Mouse (Mus musculus) myocyte (in vitro differentiated cells): ENCODE measurements around the gene Mgarp. TPM values are rescaled to one million over a fixed set of nuclear protein-coding genes. Genes with fewer than 3 reads are reported as not detected.

Source experiments
- H3K27me3 ChIP-seq: one replicate; pipeline ENCODE4 v1.6.1; 2011; ENCODE audit not compliant: control insufficient read depth, insufficient read depth, insufficient read length
- H3K36me3 ChIP-seq: one replicate; pipeline ENCODE4 v1.6.1; 2011; ENCODE audit not compliant: control insufficient read depth, insufficient read depth
- H3K4me2 ChIP-seq: one replicate; pipeline ENCODE4 v1.6.1; 2011; ENCODE audit warnings: low read depth, control low read depth
- H3K4me3 ChIP-seq: one replicate; pipeline ENCODE4 v1.5.1; 2011; ENCODE audit warnings: mild to moderate bottlenecking, control low read depth, moderate library complexity
- H3K79me2 ChIP-seq: one replicate; pipeline ENCODE4 v1.6.1; 2011; ENCODE audit not compliant: control insufficient read depth, insufficient read depth
- H3ac ChIP-seq: one replicate; pipeline ENCODE4 v1.6.1; 2011; ENCODE audit not compliant: control insufficient read depth, insufficient read length
- CEBPB ChIP-seq: IDR thresholded peaks from 2 replicates; pipeline ENCODE4 v1.6.1; 2011; ENCODE audit warnings: mild to moderate bottlenecking, moderate library complexity; ENCODE audit not compliant: poor library complexity, insufficient read depth, severe bottlenecking
- E2F4 ChIP-seq: IDR thresholded peaks from one replicate; pipeline ENCODE4 v1.6.1; 2011; ENCODE audit warnings: mild to moderate bottlenecking, control low read depth, moderate library complexity; ENCODE audit not compliant: insufficient read depth
- MAX ChIP-seq: IDR thresholded peaks from one replicate; pipeline ENCODE4 v1.6.1; 2011; ENCODE audit warnings: low read depth, mild to moderate bottlenecking, control low read depth
- MYOD1 ChIP-seq, 3 experiments: IDR thresholded peaks; one replicate each; pipeline ENCODE4 v1.6.1; 2011; ENCODE audit warnings: control low read depth in 2 of 3, low read depth in 2 of 3, mild to moderate bottlenecking in 2 of 3, moderate library complexity in 1 of 3; ENCODE audit not compliant: insufficient read length in 2 of 3, control insufficient read depth in 1 of 3
- MYOG ChIP-seq, 3 experiments: IDR thresholded peaks; one replicate each; pipeline ENCODE4 v1.6.1; 2011; ENCODE audit warnings: control low read depth in 2 of 3, low read depth in 2 of 3, mild to moderate bottlenecking in 2 of 3; ENCODE audit not compliant: insufficient read length in 2 of 3, control insufficient read depth in 1 of 3, insufficient read depth in 1 of 3
- POLR2A ChIP-seq: IDR thresholded peaks from one replicate; pipeline ENCODE4 v1.6.1; 2011; ENCODE audit warnings: low read depth, mild to moderate bottlenecking, control low read depth, moderate library complexity; ENCODE audit not compliant: insufficient read length
- POLR2AphosphoS2 ChIP-seq: IDR thresholded peaks from one replicate; pipeline ENCODE4 v1.6.1; 2011; ENCODE audit warnings: low read depth, control low read depth; ENCODE audit not compliant: insufficient read length
- REST ChIP-seq: IDR thresholded peaks from one replicate; pipeline ENCODE4 v1.6.1; 2011; ENCODE audit warnings: mild to moderate bottlenecking, control low read depth, moderate library complexity; ENCODE audit not compliant: insufficient read depth, insufficient read length
- SRF ChIP-seq: IDR thresholded peaks from one replicate; pipeline ENCODE4 v1.6.1; 2011; ENCODE audit warnings: low read depth; ENCODE audit not compliant: control insufficient read depth, insufficient read length
- TCF12 ChIP-seq: IDR thresholded peaks from one replicate; pipeline ENCODE4 v1.6.1; 2011; ENCODE audit warnings: mild to moderate bottlenecking, control low read depth; ENCODE audit not compliant: poor library complexity, insufficient read depth, severe bottlenecking
- TCF3 ChIP-seq: IDR thresholded peaks from one replicate; pipeline ENCODE4 v1.6.1; 2011; ENCODE audit warnings: low read depth, control low read depth; ENCODE audit not compliant: insufficient read length
- USF1 ChIP-seq: IDR thresholded peaks from one replicate; pipeline ENCODE4 v1.6.1; 2011; ENCODE audit warnings: low read depth, mild to moderate bottlenecking, control low read depth, moderate library complexity
- polyA plus RNA-seq: library from polyadenylated mRNA; unstranded; fragments of >200 nt; fragmentation: generic; extraction: Trizol; gene quantifications from one replicate; pipeline ENCODE4 v1.2.1, GENCODE M21; 2012; ENCODE audit warnings: missing spikeins

The Mgarp gene
- polyA plus RNA-seq, 1 experiment = 0.88 TPM

- H3K36me3 ChIP-seq = peaks cover 7% of the 10 kb centered on the region
- H3K4me3 ChIP-seq = no peak overlapping the region
Observed at GRCm38 (mm10) chr3:51399531-51399930, 3.0 kb upstream of the Mgarp start.

GRCm38 (mm10) chr3:51398667-51399066 is 2.1 kb upstream of the Mgarp start:
- no peaks in the 10 kb centered on the region for H3K79me2 ChIP-seq
- no peak for TF ChIP-seq TCF3
- TF ChIP-seq TCF12 = no peak
- TF ChIP-seq MYOG (IDR thresholded peaks at IDR 0.05; ENCODE audit: control insufficient read depth in 1 of 3, insufficient read depth in 1 of 3, insufficient read length in 2 of 3, low read depth in 2 of 3) = no peak
- TF ChIP-seq POLR2AphosphoS2 = no peak
- no peak for TF ChIP-seq SRF
- no peak for TF ChIP-seq MYOD1 (IDR thresholded peaks at IDR 0.05; ENCODE audit: control insufficient read depth in 1 of 3, insufficient read length in 2 of 3, low read depth in 2 of 3)
- no peak for TF ChIP-seq REST
- TF ChIP-seq CEBPB = no peak
- TF ChIP-seq MAX = no peak
- H3K4me3 ChIP-seq = no peak overlapping the region
- no peak overlapping the region for H3K4me2 ChIP-seq
- no peaks in the 10 kb centered on the region for H3K27me3 ChIP-seq
- peaks cover 3% of the 10 kb centered on the region for H3K36me3 ChIP-seq
- H3ac ChIP-seq = no peak overlapping the region

More at GRCm38 (mm10) chr3:51399531-51399930, 3.0 kb upstream of the Mgarp start:
- H3K27me3 ChIP-seq = no peaks in the 10 kb centered on the region
- no peaks in the 10 kb centered on the region for H3K79me2 ChIP-seq
- TF ChIP-seq POLR2AphosphoS2 = no peak
- no peak for TF ChIP-seq MYOD1 (IDR thresholded peaks at IDR 0.05; ENCODE audit: control insufficient read depth in 1 of 3, insufficient read length in 2 of 3, low read depth in 2 of 3)
- TF ChIP-seq TCF12 = no peak
- no peak for TF ChIP-seq MYOG (IDR thresholded peaks at IDR 0.05; ENCODE audit: control insufficient read depth in 1 of 3, insufficient read depth in 1 of 3, insufficient read length in 2 of 3, low read depth in 2 of 3)
- no peak for TF ChIP-seq TCF3
- H3K4me2 ChIP-seq = no peak overlapping the region
- H3ac ChIP-seq = no peak overlapping the region

GRCm38 (mm10) chr3:51397700-51398299 is 1.3 kb upstream of the Mgarp start:
- peaks cover 2% of the 10 kb centered on the region for H3K36me3 ChIP-seq
- no peaks in the 10 kb centered on the region for H3K27me3 ChIP-seq
- TF ChIP-seq CEBPB (no peak), MYOD1 (IDR thresholded peaks at IDR 0.05; ENCODE audit: control insufficient read depth in 1 of 3, insufficient read length in 2 of 3, low read depth in 2 of 3) (no peak), POLR2A (no peak), REST (no peak), USF1 (no peak), E2F4 (no peak), TCF12 (no peak), MYOG (IDR thresholded peaks at IDR 0.05; ENCODE audit: control insufficient read depth in 1 of 3, insufficient read depth in 1 of 3, insufficient read length in 2 of 3, low read depth in 2 of 3) (no peak), MAX (no peak), TCF3 (no peak), POLR2AphosphoS2 (no peak), SRF (no peak)

GRCm38 (mm10) chr3:51395461-51396145 is 935 bp downstream of the Mgarp start:
- no peak for TF ChIP-seq TCF3
- TF ChIP-seq POLR2A = no peak
- TF ChIP-seq E2F4 = no peak
- TF ChIP-seq MYOD1 (IDR thresholded peaks at IDR 0.05; ENCODE audit: control insufficient read depth in 1 of 3, insufficient read length in 2 of 3, low read depth in 2 of 3) = no peak
- no peak for TF ChIP-seq SRF
- H3K4me3 ChIP-seq = no peak overlapping the region
- no peaks in the 10 kb centered on the region for H3K27me3 ChIP-seq
- H3ac ChIP-seq = no peak overlapping the region
- no peak overlapping the region for H3K4me2 ChIP-seq
- no peaks in the 10 kb centered on the region for H3K79me2 ChIP-seq
- H3K36me3 ChIP-seq = no peaks in the 10 kb centered on the region

More at GRCm38 (mm10) chr3:51397700-51398299, 1.3 kb upstream of the Mgarp start:
- Histone ChIP-seq H3K4me2 (no peak overlapping the region), H3K79me2 (no peaks in the 10 kb centered on the region), H3K4me3 (no peak overlapping the region), H3ac (no peak overlapping the region)

GRCm38 (mm10) chr3:51394881-51395280 is 1.7 kb downstream of the Mgarp start:
- Histone ChIP-seq H3K36me3 (no peaks in the 10 kb centered on the region), H3K27me3 (no peaks in the 10 kb centered on the region), H3K4me3 (no peak overlapping the region), H3ac (no peak overlapping the region), H3K4me2 (no peak overlapping the region), H3K79me2 (no peaks in the 10 kb centered on the region)
- TF ChIP-seq TCF12 (no peak), CEBPB (no peak), E2F4 (no peak), MYOG (IDR thresholded peaks at IDR 0.05; ENCODE audit: control insufficient read depth in 1 of 3, insufficient read depth in 1 of 3, insufficient read length in 2 of 3, low read depth in 2 of 3) (no peak), MYOD1 (IDR thresholded peaks at IDR 0.05; ENCODE audit: control insufficient read depth in 1 of 3, insufficient read length in 2 of 3, low read depth in 2 of 3) (no peak), REST (no peak), MAX (no peak), TCF3 (no peak), POLR2AphosphoS2 (no peak), SRF (no peak)
